Mouse (Mus musculus): Measurements from ENCODE around the gene Ptpn1.

Ptpn1 gene

DNA sequence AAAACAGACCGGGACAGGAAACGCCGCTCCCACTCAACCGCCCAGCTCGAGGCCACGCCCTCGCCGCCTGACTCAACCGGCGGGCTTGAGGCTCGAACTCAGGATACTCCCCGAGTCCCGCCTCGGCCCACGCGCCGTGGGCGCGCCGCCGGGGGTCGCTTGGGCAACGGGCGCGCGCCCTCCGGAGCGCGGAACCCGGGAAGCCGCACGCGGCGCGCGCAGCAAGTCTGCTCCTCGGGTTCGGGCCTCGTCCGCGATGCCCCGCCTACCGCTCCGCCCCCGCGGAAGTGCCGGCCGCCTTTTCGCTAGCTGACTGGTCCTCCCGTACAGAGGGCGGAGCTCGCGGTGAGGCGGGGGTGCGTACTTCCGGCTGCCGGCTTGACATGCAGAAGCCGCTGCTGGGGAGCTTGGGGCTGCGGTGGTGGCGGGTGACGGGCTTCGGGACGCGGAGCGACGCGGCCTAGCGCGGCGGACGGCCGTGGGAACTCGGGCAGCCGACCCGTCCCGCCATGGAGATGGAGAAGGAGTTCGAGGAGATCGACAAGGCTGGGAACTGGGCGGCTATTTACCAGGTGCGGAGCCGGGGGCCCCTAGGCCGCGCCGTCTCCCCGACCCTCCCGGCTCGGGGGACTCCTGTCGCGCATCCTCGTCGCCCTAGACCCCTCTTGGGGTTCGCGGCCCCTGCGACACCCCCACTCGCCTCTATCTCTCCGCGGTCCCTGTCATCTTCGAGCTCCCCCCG, at the start of gene Ptpn1:
Ptpn1 (plus strand) TSS at position 73 of the 742 bp plus-strand sequence.
- in situ Hi-C loops (cut with MboI, MseI): loop anchor here (10.0 to 25.0 kb wide), 4 partner anchors 945 to 1920 kb away; partner anchors contain the start of genes Cse1l (in 1 of the 2) and Stau1 (in 1 of the 2)

DNA sequence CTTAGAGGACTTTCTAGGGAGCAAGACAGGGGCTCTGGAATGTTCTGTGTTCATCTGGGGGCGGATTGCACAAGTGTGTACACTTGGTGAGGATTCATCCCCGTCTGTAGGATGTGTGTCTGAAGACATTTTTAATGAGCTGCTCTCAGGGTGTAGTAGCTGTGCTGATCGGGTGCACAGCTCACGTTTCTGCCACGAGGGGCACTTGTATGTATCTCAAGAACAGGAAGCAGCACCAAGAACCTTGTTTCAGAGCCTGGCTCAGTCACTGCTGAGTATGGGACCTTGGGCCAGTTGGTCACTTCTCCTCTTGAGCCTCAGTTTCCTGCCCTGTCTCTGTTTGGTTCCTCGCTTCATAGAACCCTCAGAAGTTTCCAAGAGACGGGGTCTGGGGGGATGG, 45.4 kb upstream of the Ptpn1 start:
- in situ Hi-C loops (cut with MboI, MseI): loop anchor here (5.0 kb wide), 2 partner anchors 199 to 349 kb away; partner anchors contain the start of genes Cebpb (in 1 of the 2), Snai1 (in 1 of the 2) and Tmem189 (in 1 of the 2)

DNA sequence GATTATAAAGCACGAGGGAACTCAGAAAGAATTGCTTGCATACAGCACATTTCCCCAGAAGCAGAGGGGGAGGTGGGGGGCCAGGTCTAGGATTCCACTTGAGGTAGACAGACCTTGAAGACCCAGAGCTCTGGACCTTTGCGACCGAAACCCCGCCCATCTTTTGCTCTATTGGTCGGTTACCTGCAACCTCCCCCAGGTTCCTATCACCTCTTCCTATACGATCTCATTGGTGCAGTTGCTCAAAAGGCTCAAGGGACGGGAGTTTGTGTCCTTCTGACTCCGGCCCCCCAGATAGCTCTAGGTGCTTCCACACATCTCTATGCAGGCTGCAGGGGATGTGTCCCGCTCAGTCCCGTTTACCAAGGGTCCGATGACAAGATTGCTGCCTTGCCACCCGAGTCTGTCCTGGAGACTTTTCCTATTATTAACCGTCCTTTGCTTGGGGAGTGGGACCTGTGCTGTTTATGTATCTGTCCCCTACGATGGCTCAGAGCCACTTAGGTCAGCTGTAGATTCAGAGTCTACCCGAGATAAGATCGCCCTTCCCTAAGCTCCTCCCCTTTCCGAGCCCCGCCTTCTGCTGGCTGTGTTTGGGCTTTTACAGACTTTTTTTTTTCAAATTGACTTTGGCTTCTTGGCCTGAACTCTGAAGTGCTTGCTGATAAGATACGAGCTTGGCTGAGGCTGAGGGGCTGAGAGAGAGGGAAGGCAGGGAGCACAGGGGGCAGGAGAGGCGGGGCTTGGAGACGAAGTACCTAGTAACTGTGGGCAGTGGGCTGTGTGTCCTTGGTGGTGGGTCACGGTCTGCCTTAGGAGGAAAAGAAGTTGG, 44.1 kb upstream of the Ptpn1 start:
- in situ Hi-C loops (cut with MboI, MseI): loop anchor here (5.0 kb wide), 2 partner anchors 200 to 350 kb away; partner anchors contain the start of genes Cebpb (in 1 of the 2), Snai1 (in 1 of the 2) and Tmem189 (in 1 of the 2)

DNA sequence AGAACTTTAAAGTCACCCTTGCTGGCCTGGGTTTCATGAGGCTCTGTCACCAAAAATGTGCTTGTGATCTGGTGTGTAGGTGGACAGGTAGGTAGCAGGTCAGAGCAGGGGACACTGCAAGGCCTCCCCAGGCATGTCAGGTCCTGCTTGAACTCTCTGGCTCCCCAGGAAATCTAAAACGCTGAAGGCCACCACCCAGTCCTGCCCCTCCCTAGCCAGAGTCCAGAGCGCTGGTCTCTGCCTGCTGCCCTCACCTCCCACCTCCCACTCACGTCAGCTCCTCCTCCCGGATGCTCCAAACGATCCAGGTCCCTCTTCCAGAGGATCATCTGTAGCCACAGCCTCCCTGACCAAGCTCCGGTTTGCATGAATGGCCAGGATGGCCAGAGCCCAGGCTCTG, 43.0 kb upstream of the Ptpn1 start:
- in situ Hi-C loops (cut with MboI, MseI): loop anchor here (5.0 kb wide), 2 partner anchors 202 to 352 kb away; partner anchors contain the start of genes Cebpb (in 1 of the 2), Snai1 (in 1 of the 2) and Tmem189 (in 1 of the 2)

DNA sequence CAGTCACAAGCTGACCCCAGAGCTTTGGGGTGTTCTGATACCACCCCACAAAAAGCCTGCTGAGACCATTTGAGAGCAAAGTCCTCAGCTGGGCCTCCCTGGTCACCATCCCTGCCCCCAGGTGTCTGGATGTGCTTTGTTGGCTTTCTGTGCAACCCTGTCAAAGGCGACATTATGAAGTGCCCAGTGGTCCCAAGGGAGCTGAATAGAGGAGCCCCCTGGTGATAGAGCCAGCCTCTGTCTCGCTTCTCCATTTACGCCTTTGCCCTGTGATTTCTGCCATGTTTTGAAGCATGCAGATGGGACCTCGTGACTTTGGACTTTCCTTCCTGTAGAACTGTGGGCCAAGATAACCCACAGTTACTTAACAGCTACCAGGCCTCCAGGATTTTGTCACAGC, 42.0 kb upstream of the Ptpn1 start:
- in situ Hi-C loops (cut with MboI, MseI): loop anchor here (5.0 to 10.0 kb wide), 3 partner anchors 203 to 355 kb away; partner anchors contain the start of genes Snai1 (in 2 of the 2), Cebpb (in 1 of the 2) and Tmem189 (in 1 of the 2)

DNA sequence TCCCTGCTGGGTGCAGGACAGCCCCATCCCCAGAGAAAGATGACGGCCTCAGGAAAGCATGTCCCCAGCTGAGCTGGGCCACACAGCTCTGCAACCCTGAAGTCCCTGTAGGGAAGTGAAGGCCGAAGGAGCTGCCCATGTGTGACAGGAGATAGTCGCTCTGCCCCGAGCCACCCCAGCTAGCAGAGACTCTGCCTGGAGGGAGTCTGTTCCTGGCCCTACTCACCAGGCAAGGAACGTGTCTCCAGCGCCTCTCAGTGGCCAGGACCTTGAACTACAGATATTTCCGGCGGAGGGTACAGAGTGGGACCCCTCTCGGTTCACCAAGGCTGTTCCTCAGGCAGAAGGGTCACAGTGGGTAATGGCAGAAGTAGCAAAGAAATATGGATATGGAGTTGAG, 39.9 kb upstream of the Ptpn1 start:
- in situ Hi-C loops (cut with MboI, MseI): loop anchor here in 1 of 2 experiments (10.0 kb wide), 1 partner anchor 357 kb away; the partner anchor contains the start of gene Snai1

DNA sequence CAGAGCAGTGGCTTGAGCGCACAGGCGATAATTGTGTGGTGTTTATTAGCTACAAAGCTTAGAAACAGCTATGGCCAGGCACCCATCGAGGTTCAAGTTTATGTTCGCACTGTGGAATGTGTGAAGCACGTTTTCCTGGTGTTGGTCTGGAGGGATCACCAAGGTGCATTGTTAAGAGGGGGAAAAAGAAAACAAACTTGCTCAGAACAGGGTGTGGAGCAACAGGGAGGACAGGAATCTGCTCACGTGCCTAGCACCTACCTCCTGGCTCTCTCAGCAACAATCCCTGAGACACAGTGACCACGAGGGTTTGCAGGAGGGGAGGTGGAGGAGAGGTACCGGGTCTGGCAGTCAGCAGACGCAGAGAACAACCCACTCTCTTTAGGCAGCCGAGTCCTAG, 38.2 kb upstream of the Ptpn1 start:
- in situ Hi-C loops (cut with MboI, MseI): loop anchor here in 1 of 2 experiments (10.0 kb wide), 1 partner anchor 359 kb away; the partner anchor contains the start of gene Snai1

DNA sequence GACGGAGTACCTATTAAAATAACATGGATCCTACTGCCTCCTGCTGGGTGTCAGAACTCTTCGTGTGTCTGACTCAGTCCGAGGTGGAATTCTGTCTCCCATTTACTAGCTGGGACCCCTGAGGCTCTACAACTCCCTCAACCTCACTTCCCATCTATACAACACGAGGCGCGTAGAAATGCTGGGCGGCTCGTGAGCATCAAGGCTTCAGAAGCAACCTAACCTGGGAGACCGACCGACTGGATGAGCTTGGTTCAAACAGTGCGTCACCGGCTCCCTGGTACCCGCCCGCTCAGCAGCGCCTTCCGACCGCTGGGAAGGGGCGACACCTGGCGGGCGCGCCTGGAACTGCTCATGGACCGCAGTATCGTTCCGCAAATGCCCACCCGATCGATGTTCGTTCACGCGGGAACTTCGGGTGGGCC, 36.9 kb upstream of the Ptpn1 start:
- in situ Hi-C loops (cut with MboI, MseI): loop anchor here (5.0 to 10.0 kb wide), 2 partner anchors 208 to 360 kb away; partner anchors contain the start of genes Cebpb (in 1 of the 2), Snai1 (in 1 of the 2) and Tmem189 (in 1 of the 2)

DNA sequence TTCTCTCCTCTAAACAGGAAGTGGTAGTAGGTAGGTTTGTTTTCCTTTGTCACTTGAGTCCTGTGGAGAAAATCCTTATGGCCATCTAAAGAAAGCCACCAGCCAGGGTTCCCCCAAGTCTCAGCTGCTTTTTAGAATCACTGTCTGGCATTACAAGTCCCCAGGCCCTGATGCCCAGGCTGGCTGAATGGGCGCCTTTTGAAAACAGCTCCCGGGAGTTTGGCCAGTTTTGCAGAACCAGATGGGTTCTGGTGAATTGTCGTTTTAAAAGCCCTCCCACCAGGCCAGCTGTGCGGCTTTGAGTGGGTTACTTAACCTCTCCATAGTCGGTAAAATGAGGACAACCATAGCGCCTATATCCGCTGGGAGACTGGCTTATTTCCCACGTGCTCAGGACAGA, 34.0 kb upstream of the Ptpn1 start:
- in situ Hi-C loops (cut with MboI, MseI): loop anchor here (5.0 to 10.0 kb wide), 2 partner anchors 211 to 363 kb away; partner anchors contain the start of genes Cebpb (in 1 of the 2), Snai1 (in 1 of the 2) and Tmem189 (in 1 of the 2)

DNA sequence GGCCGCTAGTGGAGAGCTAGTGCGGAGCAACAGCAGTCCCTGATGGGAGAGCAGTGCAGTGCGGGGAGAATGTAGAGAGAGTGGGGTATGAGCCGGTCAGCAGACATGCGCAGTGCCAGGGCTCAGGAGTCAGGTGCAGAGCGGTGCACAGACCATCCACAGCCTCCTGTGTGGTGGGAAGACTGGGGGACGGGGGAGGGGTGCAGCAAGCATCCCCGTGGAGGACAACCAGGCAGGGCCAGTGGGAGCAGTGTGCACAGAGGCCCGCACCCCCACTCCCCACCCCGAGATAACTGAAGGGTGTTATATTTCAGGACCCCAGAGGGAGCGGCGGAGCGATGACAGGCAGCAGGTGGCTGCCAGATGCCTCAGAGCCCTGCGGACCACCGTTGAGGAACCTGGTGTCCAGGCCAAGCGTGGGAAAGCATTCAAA, 31.9 kb upstream of the Ptpn1 start:
- in situ Hi-C loops (cut with MboI, MseI): loop anchor here (5.0 to 10.0 kb wide), 2 partner anchors 213 to 365 kb away; partner anchors contain the start of genes Cebpb (in 1 of the 2), Snai1 (in 1 of the 2) and Tmem189 (in 1 of the 2)

DNA sequence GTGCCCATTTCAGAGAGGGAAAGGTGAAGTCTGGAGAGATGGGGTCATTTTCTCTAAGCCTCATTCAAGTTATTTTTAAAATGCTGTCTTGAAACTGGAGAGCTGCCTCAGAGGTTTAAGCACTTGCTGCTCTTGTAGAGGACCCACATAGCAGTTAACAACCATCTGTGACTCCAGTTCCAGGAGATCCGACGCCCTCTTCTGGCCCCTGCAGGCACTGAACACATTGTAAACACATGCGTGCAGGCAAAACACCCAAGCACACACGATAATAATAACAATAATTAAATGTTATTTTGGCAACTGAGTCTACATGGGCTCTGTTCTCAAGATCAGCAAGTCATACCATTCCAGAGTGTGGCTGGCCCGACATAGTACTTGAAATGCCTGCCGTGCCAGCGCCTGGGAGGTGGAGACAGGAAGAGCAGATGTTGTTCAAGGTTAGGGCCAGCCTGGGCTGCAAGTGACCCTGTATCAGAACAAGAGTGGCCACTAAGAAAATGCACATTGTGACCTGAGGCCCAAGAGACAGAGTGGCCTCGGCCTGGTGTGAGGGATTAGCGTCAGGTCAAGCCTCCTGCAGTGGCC, 29.6 kb upstream of the Ptpn1 start:
- in situ Hi-C loops (cut with MboI, MseI): no loop called here

DNA sequence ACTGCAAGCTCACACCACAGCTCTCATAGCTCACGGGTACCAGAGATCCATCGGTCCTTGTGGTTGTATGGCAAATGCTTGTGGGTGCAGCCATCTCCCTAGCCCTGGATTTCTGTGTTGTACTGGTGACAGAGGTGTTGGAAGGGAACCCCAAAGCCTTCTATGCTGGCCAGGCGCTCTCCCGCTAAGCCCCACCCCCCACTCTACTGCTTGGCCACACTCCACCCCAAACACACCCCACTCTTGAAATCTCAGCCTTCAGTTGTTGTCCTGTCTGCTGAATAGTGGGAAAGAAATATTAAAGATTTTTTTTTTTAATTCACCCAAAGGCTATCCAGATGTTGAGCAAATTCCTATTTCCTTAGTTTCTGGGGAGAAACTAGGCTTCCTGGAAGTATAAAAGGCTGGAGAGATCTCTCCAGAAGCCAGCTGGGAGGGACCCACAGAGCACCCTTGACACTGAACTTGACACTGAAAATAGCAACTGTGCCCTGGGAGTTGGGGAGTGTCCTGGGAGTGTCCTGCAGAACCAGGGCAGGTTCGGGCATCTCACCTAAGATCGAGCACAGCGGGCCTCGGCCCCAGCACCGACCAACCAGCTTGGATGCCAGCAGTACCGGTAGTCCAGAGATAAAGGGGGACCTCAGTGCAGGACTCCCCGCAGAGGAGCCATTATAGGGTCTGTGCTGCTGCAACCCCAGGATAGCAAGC, 28.5 kb upstream of the Ptpn1 start:
- in situ Hi-C loops (cut with MboI, MseI): no loop called here

DNA sequence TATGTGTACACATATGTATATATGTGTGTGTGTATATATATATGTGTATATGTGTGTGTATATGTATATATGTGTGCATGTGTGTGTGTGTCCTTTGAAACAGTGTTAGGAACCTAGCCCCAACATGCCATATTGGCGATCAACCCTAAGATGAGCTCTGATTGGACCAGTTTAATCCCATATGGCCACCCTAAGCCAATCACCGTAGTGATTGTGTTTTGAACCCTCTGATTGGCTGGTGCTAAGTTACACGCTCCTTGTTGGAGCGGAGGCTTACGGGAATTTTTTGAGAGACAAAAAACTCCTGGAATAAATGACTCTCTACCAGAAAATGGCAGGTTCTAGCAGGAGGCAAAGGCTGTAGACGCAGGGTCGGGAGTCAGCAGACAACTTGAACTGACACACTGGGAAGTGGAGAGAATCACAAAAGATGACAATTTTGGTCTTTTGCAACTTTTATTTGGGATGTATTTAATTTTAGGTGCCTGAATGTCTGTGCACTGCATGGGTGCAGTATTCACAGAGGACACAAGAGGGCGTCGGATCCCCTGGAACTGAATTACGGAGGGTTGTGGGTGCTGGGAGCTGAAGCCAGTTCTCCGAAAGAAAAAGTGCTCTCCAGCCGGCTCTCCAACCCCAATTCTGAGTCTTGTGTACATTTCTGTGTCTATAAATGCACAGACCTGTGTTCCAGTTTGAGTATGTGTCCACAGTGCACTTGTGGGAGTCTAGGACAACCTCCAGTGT, 27.1 kb upstream of the Ptpn1 start:
- in situ Hi-C loops (cut with MboI, MseI): no loop called here

DNA sequence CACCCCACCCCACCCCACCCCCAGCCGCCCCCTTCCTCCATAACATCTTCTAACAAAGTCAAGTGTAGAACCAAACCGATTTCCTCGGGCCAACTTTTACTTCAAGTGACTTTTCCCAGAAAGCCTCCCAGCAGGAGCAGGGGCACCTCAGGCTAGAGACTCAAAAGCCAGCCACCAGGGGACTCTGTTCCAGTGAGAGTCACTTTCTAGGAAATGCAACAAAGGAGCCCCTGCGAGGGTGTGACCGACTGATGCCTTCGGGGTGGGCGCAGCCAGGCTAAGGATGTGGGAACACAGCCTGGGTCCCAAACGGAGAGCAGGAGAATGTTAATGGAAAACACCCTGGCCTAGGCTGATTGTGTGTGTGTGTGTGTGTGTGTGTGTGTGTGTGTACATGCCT, 26.3 kb upstream of the Ptpn1 start:
- in situ Hi-C loops (cut with MboI, MseI): no loop called here

DNA sequence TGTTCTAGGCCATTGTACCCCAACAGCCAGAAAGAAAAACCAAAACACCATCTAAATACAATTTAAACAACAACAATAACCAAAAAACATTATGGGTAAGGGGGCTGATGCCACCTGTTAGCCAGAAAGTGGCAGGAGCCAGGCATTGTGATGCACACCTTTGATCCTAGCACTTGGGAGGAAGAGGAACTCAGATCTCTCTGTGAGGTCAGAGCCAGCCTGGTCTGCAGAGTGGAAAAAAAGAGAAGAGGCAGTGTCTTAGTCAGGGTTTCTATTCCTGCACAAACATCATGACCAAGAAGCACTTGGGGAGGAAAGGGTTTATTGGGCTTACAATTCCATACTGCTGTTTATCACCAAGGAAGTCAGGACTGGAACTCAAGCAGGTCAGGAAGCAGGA, 25.1 kb upstream of the Ptpn1 start:
- in situ Hi-C loops (cut with MboI, MseI): no loop called here

DNA sequence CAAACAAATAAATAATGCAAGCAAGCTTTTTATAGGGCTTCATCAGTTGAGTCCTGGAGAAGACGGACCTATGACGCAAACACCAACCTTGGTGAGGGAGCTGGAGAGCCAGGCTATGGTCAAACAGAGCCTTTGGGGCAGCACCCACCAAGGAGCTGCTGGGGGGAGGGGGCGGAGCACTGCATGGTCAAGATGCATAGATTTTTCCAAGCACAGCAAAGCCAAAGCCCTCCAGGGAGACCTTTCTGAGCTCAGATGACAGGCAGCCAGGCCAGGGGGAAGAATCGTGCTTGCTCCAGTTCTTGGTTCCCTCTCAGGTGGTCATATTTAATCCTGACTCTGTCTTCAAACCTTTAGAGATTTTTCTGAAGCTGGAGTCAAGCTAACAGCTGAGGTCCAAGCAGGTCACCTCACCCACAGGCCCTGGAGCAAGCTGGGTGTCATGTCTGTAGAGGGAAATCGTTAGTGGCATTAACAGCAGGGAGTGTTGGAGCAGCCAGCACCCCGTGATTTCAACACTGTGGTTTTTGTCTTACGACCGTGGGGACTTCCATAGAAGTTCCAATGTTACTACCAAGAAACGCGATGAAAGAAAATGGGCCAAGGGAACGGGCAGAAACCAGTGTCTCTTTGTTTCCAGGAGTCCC, 22.2 kb upstream of the Ptpn1 start:
- in situ Hi-C loops (cut with MboI, MseI): loop anchor here in 1 of 2 experiments (5.0 kb wide), 1 partner anchor 47 kb away; no protein-coding TSS in a partner anchor

DNA sequence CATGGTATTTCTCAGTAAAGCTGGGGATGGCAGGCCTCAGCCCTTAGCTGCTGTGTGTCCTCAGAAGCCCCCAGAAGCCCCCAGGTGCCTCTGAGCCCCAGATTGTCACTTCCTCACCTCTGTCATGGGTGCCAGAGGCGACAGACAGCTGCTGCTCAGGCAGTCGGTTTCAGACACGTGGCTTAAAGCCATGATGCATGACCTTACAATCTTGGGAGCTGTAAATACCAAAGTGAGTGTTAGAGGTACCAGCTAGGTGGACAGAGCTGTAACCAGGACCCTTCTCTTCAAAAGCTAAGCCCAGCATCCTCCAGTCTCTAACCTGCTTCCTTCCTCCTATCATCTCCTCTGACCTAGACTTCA, 21.7 kb upstream of the Ptpn1 start:
- in situ Hi-C loops (cut with MboI, MseI): loop anchor here in 1 of 2 experiments (5.0 kb wide), 1 partner anchor 48 kb away; no protein-coding TSS in a partner anchor

DNA sequence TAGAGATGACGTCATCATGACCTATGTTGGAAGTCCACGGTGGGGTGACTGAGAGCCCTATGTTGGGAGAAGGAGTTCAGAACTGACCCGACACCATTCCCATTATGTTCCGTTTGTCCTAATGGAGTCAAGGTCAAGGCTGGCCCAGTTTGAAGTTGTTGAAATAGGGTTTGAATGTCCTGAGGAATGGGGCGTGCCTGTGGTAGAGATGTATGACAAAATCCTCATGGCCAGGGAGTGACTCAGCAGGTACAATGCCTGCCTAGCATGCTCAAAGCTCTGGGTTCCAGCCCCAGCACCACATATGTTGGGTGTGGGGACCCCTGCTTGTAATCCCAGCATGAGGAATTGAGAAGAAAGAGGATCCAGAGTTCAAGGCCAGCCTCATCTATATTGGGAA, 20.3 kb upstream of the Ptpn1 start:
- in situ Hi-C loops (cut with MboI, MseI): loop anchor here in 1 of 2 experiments (5.0 kb wide), 1 partner anchor 49 kb away; no protein-coding TSS in a partner anchor

DNA sequence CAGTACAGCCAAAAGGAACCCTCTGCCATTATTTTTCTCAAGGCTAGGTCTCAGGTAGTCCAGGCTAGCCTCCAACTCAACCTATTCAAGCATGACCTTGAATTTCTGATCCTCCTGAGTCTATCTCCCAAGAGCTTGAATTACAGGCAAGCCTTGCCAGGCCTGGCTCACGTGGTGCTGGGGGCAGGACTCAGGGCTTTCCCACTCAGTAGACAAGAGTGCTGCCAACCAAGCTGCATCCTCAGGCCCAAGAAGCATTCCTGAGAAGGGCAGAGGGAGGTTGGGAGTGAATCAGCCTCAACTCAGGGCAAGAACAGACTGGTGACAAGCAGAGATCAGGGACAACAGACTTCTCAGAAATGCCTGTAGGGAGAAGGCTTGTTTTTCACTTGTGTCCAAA, 12.8 kb upstream of the Ptpn1 start:
- in situ Hi-C loops (cut with MboI, MseI): no loop called here
